Mouse (Mus musculus) liver, adult 2 months (tissue): ENCODE data around the gene Setd1a.

ENCODE experiments used
- CTCF ChIP-seq: fragments of 200-500 bp; IDR thresholded peaks from 2 replicates; pipeline ENCODE4 v1.5.1; 2011; ENCODE audit warnings: low read depth, low read length, control low read depth
- POLR2A ChIP-seq: fragments of 200-500 bp; IDR thresholded peaks from 2 replicates; pipeline ENCODE4 v1.6.1; 2011; ENCODE audit warnings: low read length, control low read depth; ENCODE audit not compliant: insufficient read depth; ENCODE audit errors: extremely low read depth

DNA sequence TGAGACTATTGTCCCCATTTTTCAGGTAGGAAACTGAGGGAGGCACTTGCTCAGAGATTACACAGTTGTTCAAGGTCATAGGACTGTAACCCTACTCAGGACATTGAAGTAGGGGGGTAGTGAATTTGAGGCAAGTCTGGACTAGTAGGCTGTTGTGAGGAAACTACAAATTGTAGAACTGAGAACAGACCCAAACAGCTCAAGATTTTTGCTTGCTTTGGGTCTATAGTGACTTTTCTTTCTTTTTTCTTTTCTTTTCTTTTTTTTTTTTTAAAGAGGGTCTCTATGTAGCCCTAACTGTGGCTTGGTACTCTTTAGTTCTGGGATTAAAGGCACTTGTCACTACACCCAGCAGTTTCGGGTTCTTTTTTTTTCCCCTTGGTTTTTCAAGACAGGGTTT, 3.9 kb upstream of the Setd1a start:
- TF ChIP-seq POLR2A (no peak), CTCF (no peak)
